Mouse (Mus musculus): ENCODE results near the gene Phgdh.
A peak's percentile ranks its signal among the peaks of the same experiment; 100 is the strongest.

- TF ChIP-seq POLR2A (IDR thresholded peaks at IDR 0.05; ENCODE audit: borderline replicate concordance, extremely low read depth, insufficient read depth, insufficient read length, poor library complexity, severe bottlenecking) (no peak), CTCF (IDR thresholded peaks at IDR 0.05; ENCODE audit: borderline replicate concordance, extremely low read depth, insufficient read depth, insufficient read length) (peak; percentile 17; the same call in 1 of the 2 replicates)
These were observed 43.8 kb downstream of the Phgdh start for GRCm38 (mm10) chr3:98295965-98296364.
